Mouse (Mus musculus) WW6 (cell line): ENCODE results near the gene Actl6a.
"Not testable (repeated sequence)": the region's sequence is repeated elsewhere in the genome, so short reads cannot be mapped to it uniquely, and the experiment has no call there.

Experiments
- DNase-seq: peaks from one replicate; pipeline ENCODE4 v3.0.0-alpha.2; 2013; ENCODE audit warnings: low read depth, low spot score

The Actl6a gene

DNA sequence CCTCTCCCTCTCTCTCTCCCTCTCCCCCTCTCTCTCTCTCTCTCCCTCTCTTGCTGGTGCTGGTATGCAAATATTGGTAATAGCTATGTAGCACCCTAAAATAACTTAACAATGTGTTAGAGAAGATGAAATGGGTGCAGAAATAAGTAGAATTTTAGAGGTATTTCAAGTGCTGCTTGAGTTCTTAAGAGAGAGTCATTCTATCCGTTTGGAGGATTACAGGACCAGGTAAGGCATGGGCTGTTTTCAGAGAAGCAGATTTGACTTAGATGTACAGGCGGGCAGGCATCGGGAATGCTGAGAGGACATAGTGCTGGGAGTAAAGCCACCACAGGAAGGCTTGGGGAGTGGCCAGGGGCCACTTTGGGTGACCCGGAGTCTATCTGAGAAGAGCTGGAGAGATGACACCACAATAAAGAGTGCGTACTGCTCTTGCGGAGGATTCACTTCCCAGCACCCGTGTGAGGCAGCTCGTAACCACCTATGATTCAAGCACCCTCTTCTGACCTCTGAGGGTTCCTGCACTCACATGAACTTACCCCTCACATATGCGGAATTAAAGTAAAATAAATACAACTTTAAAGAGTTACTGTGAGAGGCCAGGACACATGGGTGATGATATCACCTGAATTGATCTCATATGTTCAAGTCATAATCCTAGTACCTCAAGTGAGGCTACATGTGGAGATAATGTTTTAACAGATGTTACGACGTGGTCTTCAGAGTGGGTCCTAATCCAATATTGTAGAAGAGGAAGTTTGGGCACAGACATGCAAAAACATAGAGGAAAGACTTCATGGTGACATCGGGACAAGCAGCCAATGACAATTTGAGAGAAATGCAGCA is 11.1 kb upstream of the Actl6a start:
- no peak for DNase-seq

DNA sequence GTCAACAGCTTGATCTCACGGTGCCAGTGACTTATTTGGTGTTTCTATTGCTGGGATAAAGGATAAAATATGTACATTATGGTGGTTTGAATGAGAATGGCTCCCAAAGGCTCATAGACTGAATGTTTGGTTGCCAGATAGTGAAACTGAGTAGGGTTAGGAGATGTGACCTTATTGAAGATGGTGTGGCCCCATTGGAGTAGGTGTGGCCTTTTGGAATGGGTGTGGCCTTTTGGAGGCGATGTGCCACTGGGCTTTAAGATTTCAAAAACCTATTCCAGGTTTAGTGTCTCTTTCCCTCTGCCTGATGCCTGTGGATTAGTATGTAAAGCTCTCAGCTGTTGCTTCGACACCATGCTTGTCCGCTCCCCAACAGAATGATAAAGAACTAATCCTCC is 10.5 kb upstream of the Actl6a start:
- no peak for DNase-seq

DNA sequence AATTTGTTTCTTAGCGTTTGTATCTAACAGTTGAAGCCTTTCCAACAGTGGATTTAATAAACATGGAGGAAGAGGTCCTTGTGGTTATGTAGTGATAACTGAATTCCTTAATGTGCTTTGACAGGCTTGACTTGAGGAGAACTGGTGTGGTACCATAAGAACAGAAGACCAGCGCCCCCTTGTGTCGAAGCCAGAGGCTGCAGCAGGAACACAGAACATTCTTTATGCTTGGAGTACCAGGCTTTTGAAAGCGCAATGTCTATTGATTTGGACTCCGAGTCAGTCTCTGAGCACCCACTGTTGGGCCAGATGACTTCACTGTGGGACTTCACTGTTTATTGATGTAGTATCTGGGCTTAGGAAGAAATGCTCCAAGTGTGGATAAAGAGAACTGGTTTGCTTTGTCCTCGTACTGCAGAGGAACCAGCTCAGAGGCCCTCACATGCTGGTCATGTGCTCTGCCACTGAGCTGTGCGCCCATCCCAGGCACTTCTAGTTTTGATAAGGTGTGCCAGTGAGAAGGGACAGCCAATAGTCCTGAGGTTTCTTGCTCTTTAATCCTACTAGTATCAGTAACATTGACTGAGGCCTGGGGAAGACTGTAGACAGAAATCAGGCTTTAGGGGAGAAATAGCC is 7.8 kb upstream of the Actl6a start:
- DNase-seq, result peak; percentile 63

DNA sequence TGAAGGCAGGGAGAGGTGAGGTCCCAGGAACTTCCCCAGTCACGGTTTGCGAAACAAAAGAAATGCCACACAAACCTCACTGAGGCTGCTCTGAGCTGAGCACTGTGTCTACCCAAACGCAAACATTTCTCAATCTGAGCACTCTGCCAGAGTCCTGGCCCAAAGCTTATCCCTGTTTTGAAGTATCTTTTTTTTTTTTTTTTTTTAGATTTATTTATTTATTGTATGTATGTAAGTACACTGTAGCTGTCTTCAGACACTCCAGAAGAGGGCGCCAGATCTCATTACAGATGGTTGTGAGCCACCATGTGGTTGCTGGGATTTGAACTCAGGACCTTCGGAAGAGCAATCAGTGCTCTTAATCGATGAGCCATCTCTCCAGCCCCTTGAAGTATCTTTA is 2.1 kb upstream of the Actl6a start:
- not testable (repeated sequence) for DNase-seq

DNA sequence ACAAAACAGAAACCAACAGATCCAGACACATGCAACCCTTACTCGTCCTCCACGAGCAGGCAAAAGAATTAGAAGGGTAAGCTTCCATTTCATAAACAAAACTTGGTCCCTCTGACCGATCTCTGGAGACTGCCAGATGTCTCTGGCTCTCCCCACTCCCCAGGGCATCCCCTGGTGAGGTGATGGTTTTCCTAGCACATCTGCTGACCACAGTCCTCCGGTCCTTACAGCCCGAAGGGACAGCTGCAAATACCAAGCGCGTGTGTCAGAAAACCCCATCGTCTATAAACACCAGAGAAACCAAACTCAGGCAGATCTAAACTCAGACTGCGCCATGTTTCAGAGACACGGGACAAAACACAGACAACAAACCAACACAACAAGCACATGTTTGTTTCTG is 1.5 kb upstream of the Actl6a start:
- not testable (repeated sequence) for DNase-seq

DNA sequence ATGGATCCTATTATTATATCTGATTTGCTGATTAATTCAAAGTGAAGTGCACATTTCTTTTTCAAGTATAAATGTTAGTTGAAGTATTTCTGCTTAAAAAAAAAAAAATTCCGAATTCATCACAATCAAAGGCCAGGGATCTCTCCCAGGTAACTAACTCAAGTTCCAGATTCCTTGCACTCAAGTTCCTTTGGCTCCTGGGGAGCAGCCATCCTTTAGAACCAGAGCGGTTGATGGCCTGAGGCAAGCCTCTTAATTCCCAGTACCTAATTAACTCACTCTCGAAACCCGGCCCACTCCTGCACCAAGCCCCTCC is 1.9 kb downstream of the Actl6a start:
- no peak for DNase-seq

DNA sequence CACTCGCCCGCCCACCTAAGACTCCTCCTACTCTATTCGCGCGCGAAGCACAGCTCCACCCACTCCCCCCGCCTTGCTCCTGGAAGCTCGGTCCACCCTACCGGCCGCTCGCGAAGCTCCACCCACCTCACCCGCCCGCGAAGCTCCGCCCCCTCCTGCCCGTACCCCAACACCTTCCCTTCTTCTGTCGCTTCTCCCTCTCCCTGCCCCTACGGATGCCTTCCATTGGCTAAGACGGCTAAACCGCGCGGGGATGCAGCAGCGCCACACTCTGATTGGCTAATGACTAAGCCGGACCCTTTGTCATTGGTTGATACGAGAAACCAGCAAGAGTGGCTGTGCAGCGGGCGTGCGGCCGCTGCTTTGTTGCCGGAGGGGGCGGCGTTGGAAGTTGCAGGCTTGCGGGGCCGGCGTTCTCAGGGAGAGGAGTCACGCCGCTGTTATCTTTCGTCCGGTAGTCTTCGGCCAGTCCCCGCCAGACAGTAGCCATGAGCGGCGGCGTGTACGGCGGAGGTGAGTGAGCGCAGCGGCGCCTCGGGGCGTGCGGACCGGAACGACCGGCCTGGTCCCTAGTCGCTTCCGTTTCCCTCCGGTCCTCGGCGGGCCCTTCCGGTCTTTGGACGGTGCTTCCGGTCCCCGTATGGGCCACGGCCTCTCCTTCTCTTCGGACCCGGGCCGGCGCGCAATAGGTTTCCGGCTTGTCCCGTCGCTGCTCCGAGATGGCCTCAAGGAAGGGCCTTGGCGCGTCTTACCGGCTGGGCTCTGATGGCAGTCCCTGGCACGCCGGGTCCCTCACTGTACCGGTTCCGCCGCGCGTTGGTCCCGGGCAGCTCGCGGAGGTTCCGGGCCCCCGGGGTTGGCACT is 2.5 kb downstream of the Actl6a start:
- DNase-seq, result peak; percentile 98

DNA sequence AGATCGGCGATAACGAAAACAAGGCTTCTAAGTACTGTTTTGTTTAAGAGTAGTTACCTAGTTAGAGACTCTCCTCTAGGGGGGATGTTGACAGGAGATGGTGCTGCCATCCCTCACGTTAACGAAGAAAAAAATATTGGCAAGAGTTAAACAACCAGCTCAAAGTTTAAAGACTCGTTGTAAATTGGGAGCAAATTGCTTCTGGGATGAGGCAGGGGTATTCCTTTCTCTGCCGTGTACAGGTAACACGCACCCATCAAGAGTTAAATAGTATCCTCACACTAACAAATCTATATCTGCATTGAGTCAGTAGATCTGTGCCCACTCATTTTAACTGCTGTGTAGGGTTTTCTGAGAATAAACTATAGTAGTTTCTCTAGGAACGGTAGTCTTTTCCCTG is 3.3 kb downstream of the Actl6a start:
- DNase-seq, result no peak

DNA sequence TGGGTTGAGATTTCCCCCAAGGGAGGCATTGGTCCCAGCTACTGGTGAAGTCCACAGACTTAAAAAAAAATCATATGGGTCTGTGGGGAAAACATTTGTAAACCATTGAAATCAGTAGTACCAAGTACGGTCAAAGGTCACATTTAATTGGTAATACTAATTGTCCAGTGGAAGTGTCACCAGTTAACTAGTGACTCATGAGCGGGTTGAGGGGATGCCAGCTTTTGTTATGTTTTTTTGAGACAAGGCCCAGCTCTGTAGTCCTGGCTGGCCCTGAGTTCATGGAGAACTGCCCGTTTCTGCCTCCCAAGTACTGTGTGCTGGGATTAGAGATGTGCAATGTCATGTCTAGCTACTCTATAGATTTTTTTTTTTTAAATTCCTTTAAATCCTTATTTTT is 7.6 kb downstream of the Actl6a start:
- DNase-seq, result no peak

DNA sequence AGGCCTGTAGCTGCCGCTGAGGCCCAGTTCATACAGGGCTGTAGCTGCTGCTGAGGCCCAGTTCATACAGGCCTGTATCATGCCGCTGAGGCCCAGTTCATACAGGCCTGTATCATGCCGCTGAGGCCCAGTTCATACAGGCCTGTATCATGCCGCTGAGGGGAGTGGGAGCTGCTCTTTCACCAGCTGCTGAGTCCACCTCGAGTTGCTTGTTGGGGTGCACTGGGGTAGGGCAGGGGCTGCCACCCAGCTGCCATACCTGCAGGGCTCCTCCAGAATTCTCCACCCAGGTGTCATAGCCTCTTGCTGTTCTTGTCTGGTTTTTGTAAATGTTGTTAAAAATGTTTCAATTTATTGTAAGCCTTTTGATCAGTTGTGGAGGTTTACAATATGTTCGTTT is 11.3 kb downstream of the Actl6a start:
- not testable (repeated sequence) for DNase-seq

DNA sequence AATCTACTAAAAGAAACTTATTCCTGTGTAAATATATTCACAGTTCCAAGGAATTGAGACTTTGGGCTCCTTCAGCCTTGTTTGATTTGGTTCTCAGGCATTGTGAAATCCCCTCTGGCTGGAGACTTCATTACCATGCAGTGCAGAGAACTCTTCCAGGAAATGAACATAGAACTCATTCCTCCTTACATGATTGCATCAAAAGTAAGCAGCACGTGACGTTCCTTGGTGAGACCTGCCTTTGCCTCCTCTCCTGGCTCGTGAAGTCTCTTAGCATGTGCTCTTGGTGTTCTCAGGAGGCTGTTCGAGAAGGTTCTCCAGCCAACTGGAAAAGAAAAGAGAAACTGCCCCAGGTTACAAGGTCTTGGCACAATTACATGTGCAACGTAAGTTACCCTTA is 12.2 kb downstream of the Actl6a start:
- no peak for DNase-seq

DNA sequence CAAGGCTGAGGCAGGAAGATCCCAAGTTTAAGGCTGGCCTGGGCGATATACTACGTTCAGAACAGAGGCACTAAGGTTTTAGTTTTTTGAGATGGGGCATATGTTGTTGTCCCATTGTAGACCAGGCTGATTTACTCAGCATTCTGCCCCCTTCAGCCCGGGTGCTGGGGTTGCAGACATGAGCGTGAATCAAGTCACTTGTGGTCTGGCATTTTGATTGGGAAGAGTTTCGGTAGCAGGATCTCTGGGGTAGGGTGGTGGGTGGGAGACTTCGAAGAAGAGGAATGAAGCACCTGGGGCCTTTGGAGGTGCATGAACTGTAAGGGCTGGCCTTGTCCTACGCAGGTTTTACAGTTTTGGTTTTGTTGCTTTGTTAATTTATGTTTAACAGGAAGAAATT is 18.1 kb downstream of the Actl6a start:
- no peak for DNase-seq

DNA sequence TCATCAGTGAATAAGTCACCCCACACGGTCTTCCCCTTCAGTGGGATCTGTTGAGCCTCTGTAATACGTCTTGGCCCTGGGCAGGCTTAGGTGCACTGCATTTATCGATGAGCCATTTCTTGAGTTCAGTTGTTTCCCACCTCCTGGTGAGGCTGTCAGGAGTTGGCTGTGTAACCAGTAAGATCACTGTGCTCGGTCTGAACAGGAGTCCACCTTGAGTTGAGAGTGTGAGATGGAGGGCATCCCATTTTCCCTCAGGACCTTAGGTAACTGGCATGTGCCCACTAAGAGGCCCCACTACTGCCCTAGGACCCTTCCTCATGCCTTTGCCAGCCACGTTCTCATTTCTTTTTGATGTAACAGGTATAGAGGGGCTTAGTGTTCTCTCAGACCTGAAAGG is 19.9 kb downstream of the Actl6a start:
- DNase-seq, result no peak

DNA sequence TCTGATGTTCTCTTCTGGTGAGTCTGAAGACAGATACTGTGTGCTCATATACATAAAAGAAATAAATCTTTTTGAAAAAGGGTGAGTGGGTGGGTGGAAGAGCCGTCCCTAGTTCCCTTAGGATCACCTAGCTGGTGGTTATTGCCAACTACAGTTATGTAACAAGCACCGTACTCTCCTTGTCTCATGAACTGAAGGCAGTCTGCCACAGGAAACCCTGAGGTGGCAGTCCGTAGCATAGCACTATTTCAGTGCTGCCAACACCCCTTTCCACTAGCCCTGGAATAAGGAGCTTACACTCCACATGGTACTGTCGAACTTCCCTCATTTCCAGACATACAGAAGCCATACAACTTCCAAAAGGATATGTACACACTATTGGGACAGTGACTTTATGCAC is 21.8 kb downstream of the Actl6a start:
- DNase-seq, result no peak

DNA sequence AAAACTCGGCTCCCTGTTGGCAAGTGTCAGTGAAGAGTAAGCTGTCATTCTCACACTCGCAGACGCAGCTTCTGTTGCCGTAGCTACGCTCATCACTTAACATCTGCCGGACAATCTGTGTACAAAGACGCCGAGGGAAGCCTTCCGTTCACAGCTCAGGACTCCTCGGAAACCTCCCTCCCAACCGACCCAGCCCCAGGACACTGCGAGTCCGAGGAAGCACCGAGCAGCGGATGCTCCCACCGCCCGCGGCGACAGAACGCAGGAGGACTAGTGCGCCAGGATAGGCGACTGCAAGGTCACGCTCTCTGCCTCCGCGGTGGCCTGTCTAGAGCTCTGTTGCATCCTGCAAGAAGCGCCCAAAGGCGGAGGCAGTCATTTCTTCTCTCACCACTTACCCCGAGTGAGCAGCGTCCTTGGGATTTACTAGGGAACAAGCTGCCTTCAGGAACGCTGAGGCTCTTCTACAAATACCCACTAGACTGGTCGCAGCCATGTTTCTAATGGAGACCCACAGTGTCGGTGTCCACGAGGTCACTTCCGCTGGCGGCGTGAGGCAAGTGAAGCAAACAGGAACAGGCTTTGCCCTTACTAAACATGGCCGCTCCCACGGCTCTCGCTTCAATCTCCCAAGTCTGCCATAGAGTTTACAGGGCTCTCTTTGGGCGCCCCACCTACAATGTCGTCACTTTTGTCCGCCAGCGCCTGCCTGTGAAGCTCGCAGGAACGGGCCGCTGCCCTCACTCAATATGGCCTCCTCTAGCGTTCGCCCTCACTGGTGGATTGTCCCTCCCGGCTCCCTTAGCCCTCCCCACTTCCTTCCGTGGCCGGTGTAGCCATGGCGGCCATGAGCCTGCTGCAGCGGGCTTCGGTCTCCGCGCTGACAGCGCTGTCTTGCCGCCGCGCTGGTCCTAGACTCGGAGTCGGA is 30.4 kb downstream of the Actl6a start, which contains the start of gene Ndufb5:
Ndufb5 (plus strand) TSS at position 747 of the 928 bp plus-strand sequence.
- DNase-seq, result peak; percentile 93

DNA sequence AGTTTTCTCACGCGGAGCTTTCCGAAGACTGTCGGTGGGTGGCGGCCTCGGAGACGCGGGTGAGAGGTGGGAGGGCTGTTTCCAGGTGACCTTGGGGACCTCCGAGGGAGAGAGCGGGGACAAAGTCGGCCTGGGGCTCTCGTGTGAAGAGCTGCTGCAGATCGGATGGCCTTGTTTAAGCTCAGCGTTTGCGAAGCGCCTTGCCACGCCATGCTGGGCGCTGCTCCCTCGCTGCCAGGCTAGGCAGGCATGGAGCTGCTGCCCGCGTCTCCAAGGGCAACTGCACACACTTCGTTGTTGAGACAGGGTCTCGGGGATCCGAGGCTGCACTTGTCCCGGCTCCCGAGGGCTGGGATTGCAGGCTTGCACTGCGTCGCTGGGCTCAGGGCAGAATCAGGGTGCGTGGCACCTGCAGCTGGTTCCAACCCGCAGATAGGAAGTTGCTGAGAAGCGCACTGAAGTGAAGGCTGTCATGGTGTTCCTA is 31.1 kb downstream of the Actl6a start, which contains the start of gene Mrpl47:
Mrpl47 (minus strand) TSS at position 434 of the 484 bp plus-strand sequence.
- no peak for DNase-seq

DNA sequence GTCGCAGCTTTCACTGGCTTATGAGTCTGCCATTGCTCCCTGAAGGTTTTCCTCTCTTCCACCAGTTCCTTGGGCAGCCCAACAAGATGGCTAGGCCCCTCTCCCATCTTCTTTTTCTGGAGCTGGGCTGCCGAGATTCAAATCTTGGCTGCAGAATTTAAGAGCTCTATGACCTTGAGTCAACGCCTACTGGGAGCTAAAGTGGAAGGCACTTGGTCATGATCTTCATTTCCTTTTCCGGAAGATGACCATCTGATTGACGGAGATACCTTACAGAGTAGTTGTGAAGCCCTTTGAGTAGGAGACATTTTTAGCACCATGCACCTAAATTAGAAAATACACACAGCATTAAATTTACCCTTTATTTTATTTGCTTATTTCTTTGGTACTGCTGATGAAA is 32.5 kb downstream of the Actl6a start:
- no peak for DNase-seq

DNA sequence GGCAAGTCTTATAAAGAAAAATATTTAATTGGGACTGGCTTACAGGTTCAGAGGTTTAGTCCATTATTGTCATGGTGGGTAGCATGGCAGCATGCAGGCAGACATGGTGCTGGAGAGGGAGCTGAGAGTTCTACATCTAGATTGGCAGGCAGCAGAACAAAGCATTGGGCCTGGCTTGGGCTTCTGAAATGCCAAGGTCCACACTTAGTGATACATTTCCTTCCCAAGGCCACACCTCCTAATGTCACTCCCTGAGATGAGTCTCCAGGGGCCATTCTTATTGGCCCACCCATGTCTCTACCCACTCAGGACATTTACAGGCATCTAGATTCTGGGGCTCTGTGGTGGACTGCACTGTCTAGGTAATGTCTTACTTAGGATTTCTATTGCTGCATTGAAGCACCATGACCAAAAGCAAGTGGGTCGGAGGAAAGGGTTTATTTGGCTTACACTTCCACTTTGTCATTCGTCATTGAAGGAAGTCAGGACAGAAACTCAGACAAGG is 36.2 kb downstream of the Actl6a start:
- DNase-seq, result no peak

DNA sequence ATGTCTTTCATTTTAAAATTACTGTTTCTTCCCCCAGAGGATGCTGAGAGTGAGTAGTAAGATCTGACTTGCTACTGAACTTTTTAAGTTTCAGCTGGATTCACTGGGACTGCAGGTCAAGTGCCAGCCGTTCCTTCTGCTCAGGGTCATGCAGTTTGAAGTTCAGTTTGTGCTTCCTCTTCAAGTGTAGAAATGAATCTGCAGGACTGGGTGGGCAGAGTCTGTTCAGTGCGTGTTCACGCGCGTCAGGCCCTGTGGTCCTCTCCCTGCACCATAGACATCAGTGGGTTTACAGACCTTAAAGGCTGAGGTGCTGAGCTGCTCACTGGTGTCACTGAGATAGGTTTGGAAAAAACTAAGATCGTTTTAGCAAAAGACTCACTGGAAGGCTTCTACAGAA is 38.9 kb downstream of the Actl6a start:
- no peak for DNase-seq

DNA sequence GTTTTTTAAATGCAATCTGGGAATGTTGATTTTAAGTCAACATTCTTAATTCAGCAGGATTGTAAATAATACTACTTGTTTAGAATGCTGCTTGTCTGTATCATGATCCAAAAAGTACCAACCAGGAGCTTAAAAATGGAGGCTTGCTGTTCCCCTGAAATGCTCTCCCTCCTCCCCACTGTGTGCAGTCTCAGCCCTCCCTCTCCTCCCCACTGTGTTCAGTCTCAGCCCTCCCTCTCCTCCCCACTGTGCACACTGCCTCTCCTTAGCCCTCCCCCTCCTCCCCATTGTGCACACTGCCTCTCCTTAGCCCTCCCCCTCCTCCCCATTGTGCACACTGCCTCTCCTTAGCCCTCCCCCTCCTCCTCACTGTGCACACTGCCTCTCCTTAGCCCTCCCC is 39.3 kb downstream of the Actl6a start:
- not testable (repeated sequence) for DNase-seq

DNA sequence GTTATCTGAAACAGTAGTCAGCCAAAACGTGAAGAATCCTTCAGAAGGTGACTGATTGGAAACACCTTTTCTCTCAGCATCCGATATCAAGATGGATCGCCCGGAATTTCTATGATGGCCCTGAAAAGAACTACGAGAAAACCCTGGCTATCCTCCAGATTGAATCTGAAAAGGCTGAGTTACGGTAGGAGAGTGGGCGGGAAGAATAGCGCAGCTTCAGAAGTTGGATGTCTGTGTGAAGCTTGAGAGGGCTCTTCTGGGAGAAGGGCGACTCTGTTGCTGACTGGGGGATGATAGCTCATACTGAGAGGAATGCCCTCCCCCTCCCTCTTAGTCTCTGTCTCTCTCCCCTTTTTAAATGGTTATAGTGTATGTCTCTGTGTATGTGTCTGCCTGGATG is 42.3 kb downstream of the Actl6a start:
- DNase-seq, result no peak
